Mouse (Mus musculus): ENCODE results near the gene Epha2. TPM values are rescaled to one million over a fixed set of nuclear protein-coding genes. Genes with fewer than 3 reads are reported as not detected.

The Epha2 gene
- polyA plus RNA-seq, 1 experiment: 0.13 TPM

- Histone ChIP-seq H3K4me1 (ENCODE audit: control insufficient read depth, insufficient read depth, low read length) (peaks cover 15% of the 10 kb centered on the region), H3K27ac (ENCODE audit: insufficient read depth, low read depth, low read length) (no peak overlapping the region), H3K4me3 (ENCODE audit: insufficient read depth, low read length) (no peak overlapping the region)
- TF ChIP-seq POLR2A (IDR thresholded peaks at IDR 0.05; ENCODE audit: borderline replicate concordance, low read depth, low read length) (no peak), CTCF (IDR thresholded peaks at IDR 0.05; ENCODE audit: low read depth, low read length) (no peak)
Measured at GRCm38 (mm10) chr4:141310191-141310606, 9.2 kb downstream of the Epha2 start.

- H3K27ac ChIP-seq (ENCODE audit: insufficient read depth, low read depth, low read length): no peak overlapping the region
- no peak overlapping the region for H3K4me3 ChIP-seq (ENCODE audit: insufficient read depth, low read length)
Measured at GRCm38 (mm10) chr4:141311078-141311477, 10.0 kb downstream of the Epha2 start.

GRCm38 (mm10) chr4:141311506-141311905, 10.5 kb downstream of the Epha2 start:
- H3K4me1 ChIP-seq (ENCODE audit: control insufficient read depth, insufficient read depth, low read length): peaks cover 15% of the 10 kb centered on the region
- no peak overlapping the region for H3K4me3 ChIP-seq (ENCODE audit: insufficient read depth, low read length)
- TF ChIP-seq CTCF (IDR thresholded peaks at IDR 0.05; ENCODE audit: low read depth, low read length) (no peak), POLR2A (IDR thresholded peaks at IDR 0.05; ENCODE audit: borderline replicate concordance, low read depth, low read length) (no peak)
- H3K27ac ChIP-seq (ENCODE audit: insufficient read depth, low read depth, low read length): no peak overlapping the region

More at GRCm38 (mm10) chr4:141311078-141311477, 10.0 kb downstream of the Epha2 start:
- TF ChIP-seq CTCF (IDR thresholded peaks at IDR 0.05; ENCODE audit: low read depth, low read length) (no peak), POLR2A (IDR thresholded peaks at IDR 0.05; ENCODE audit: borderline replicate concordance, low read depth, low read length) (no peak)
- H3K4me1 ChIP-seq (ENCODE audit: control insufficient read depth, insufficient read depth, low read length): peaks cover 15% of the 10 kb centered on the region

GRCm38 (mm10) chr4:141311908-141312307, 10.9 kb downstream of the Epha2 start:
- TF ChIP-seq POLR2A (IDR thresholded peaks at IDR 0.05; ENCODE audit: borderline replicate concordance, low read depth, low read length) (no peak), CTCF (IDR thresholded peaks at IDR 0.05; ENCODE audit: low read depth, low read length) (no peak)
- Histone ChIP-seq H3K4me1 (ENCODE audit: control insufficient read depth, insufficient read depth, low read length) (peaks cover 15% of the 10 kb centered on the region), H3K27ac (ENCODE audit: insufficient read depth, low read depth, low read length) (no peak overlapping the region)

GRCm38 (mm10) chr4:141312513-141313131, 11.6 kb downstream of the Epha2 start:
- TF ChIP-seq POLR2A (IDR thresholded peaks at IDR 0.05; ENCODE audit: borderline replicate concordance, low read depth, low read length) (no peak), CTCF (IDR thresholded peaks at IDR 0.05; ENCODE audit: low read depth, low read length) (no peak)
- Histone ChIP-seq H3K4me1 (ENCODE audit: control insufficient read depth, insufficient read depth, low read length) (peaks cover 15% of the 10 kb centered on the region), H3K27ac (ENCODE audit: insufficient read depth, low read depth, low read length) (no peak overlapping the region), H3K4me3 (ENCODE audit: insufficient read depth, low read length) (no peak overlapping the region)

More at GRCm38 (mm10) chr4:141311908-141312307, 10.9 kb downstream of the Epha2 start:
- H3K4me3 ChIP-seq (ENCODE audit: insufficient read depth, low read length): no peak overlapping the region

DNA sequence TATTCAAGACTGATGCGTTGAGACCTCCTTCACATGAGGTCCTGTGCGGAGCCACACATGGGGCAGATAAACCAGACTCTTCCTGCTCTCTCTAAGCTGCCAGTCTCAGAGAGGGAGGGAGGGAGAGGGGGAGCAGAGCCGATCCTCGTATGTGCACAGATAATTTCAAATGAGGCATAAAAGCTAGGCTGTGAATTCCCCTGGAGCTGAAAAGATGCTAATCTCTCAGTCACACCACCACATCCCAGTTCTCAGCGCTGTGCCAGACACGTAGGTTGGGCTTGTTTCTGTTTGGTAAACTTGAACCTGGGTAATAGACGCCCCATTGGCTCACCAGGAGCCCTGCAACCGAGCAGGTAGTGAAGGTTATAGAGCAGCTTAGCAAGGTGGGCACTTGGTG, 12.4 kb downstream of the Epha2 start:
- no peak for TF ChIP-seq CTCF (IDR thresholded peaks at IDR 0.05; ENCODE audit: low read depth, low read length)
- no peak for TF ChIP-seq POLR2A (IDR thresholded peaks at IDR 0.05; ENCODE audit: borderline replicate concordance, low read depth, low read length)
- no peak overlapping the region for H3K4me3 ChIP-seq (ENCODE audit: insufficient read depth, low read length)
- H3K27ac ChIP-seq (ENCODE audit: insufficient read depth, low read depth, low read length): no peak overlapping the region
- peaks cover 15% of the 10 kb centered on the region for H3K4me1 ChIP-seq (ENCODE audit: control insufficient read depth, insufficient read depth, low read length)

DNA sequence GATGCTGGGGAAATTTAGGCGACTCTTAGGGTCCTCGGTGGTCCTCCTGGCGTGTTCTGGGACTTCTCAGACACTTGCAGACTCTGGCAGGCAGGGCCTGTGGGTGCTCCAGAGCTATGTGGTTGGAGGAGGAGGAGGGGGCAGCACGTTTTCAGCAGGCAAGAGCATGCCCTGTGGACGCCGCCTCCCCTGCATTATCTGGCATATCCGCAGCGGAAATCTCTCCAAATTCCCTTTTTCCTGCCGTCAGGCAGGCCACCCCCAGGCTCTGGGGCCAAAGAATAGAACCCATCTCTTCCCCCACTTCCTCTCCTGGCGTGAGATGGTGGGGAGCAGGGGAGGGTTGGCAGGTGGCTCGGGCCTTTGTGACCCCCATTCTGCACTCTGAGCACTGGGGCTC, 12.9 kb downstream of the Epha2 start:
- TF ChIP-seq POLR2A (IDR thresholded peaks at IDR 0.05; ENCODE audit: borderline replicate concordance, low read depth, low read length) (no peak), CTCF (IDR thresholded peaks at IDR 0.05; ENCODE audit: low read depth, low read length) (no peak)
- Histone ChIP-seq H3K4me3 (ENCODE audit: insufficient read depth, low read length) (no peak overlapping the region), H3K4me1 (ENCODE audit: control insufficient read depth, insufficient read depth, low read length) (peaks cover 15% of the 10 kb centered on the region), H3K27ac (ENCODE audit: insufficient read depth, low read depth, low read length) (no peak overlapping the region)

DNA sequence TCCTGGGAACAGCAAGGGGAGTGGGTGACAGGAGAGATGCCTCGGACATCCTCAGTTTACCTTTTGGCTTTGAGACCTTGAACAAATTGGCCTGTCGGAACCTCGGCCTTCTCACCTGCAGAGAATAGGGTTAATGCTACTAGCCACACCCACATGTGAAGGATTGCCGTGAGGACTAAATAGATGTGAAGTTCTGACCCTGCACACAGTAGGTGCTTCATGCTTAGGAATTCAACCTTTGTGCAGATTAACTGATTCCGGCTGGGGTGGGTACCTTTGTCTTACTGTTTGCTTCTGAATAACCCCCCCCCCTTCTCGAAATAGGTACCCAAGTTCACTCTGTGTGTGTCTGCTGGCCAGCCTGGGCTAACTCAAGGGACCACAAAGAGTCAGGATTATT, 13.7 kb downstream of the Epha2 start:
- Histone ChIP-seq H3K27ac (ENCODE audit: insufficient read depth, low read depth, low read length) (no peak overlapping the region), H3K4me1 (ENCODE audit: control insufficient read depth, insufficient read depth, low read length) (peaks cover 15% of the 10 kb centered on the region), H3K4me3 (ENCODE audit: insufficient read depth, low read length) (no peak overlapping the region)
- TF ChIP-seq CTCF (IDR thresholded peaks at IDR 0.05; ENCODE audit: low read depth, low read length) (no peak), POLR2A (IDR thresholded peaks at IDR 0.05; ENCODE audit: borderline replicate concordance, low read depth, low read length) (no peak)

GRCm38 (mm10) chr4:141316023-141316422, 15.0 kb downstream of the Epha2 start:
- TF ChIP-seq POLR2A (IDR thresholded peaks at IDR 0.05; ENCODE audit: borderline replicate concordance, low read depth, low read length) (no peak), CTCF (IDR thresholded peaks at IDR 0.05; ENCODE audit: low read depth, low read length) (no peak)
- Histone ChIP-seq H3K4me3 (ENCODE audit: insufficient read depth, low read length) (no peak overlapping the region), H3K4me1 (ENCODE audit: control insufficient read depth, insufficient read depth, low read length) (peaks cover 5% of the 10 kb centered on the region), H3K27ac (ENCODE audit: insufficient read depth, low read depth, low read length) (no peak overlapping the region)

DNA sequence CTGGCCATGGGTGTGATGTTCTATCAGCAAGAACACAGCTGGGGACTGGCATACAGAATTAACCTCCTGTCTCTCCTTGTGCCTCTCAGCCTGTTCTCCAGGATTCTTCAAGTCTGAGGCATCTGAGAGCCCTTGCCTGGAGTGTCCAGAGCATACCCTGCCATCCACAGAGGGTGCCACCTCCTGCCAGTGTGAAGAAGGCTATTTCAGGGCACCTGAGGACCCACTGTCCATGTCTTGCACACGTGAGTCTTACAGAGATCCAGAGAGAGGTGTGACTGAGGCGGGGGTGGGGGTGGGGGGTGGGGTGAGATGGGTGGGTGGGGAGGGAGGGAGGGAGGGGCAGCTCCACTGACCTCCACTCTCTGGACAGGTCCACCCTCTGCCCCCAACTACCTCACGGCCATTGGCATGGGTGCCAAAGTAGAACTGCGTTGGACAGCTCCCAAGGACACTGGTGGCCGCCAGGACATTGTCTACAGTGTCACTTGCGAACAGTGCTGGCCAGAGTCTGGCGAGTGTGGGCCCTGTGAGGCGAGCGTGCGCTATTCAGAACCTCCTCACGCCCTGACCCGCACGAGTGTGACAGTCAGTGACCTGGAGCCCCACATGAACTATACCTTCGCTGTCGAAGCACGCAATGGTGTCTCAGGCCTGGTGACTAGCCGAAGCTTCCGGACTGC, 15.6 kb downstream of the Epha2 start:
- TF ChIP-seq CTCF (IDR thresholded peaks at IDR 0.05; ENCODE audit: low read depth, low read length) (no peak), POLR2A (IDR thresholded peaks at IDR 0.05; ENCODE audit: borderline replicate concordance, low read depth, low read length) (no peak)
- Histone ChIP-seq H3K4me1 (ENCODE audit: control insufficient read depth, insufficient read depth, low read length) (peaks cover under 1% of the 10 kb centered on the region; the same call in 1 of the 2 replicates), H3K4me3 (ENCODE audit: insufficient read depth, low read length) (no peak overlapping the region), H3K27ac (ENCODE audit: insufficient read depth, low read depth, low read length) (no peak overlapping the region)
